Mouse (Mus musculus): ENCODE results near the gene Hpf1. TPM values are rescaled to one million over a fixed set of nuclear protein-coding genes. Genes with fewer than 3 reads are reported as not detected.

Hpf1 gene
- polyA plus RNA-seq, 1 experiment = 6.5 TPM

GRCm38 (mm10) chr8:60870231-60871193 is 19.7 kb upstream of the Hpf1 start:
- peak; percentile 22 for DNase-seq
- WGBS = 70% methylated on average over 13 of the region's 13 CpGs
- TF ChIP-seq POLR2A (IDR thresholded peaks at IDR 0.05; ENCODE audit: low read depth, low read length) = no peak
- TF ChIP-seq CTCF (conservative IDR thresholded peaks at IDR 0.05; ENCODE audit: insufficient read depth, insufficient read length, low read depth, low read length) = no peak

GRCm38 (mm10) chr8:60878617-60879016 is 11.6 kb upstream of the Hpf1 start:
- H3K4me1 ChIP-seq (ENCODE audit: control insufficient read depth, insufficient read depth, low read length) = no peaks in the 10 kb centered on the region
- H3K36me3 ChIP-seq (ENCODE audit: control insufficient read depth, insufficient read depth, low read length) = no peaks in the 10 kb centered on the region
- TF ChIP-seq POLR2A (IDR thresholded peaks at IDR 0.05; ENCODE audit: low read depth, low read length) (no peak), CTCF (conservative IDR thresholded peaks at IDR 0.05; ENCODE audit: insufficient read depth, insufficient read length, low read depth, low read length) (no peak)
- H3K4me3 ChIP-seq (ENCODE audit: insufficient read depth, low read depth, low read length) = no peak overlapping the region
- H3K27ac ChIP-seq (ENCODE audit: insufficient read depth, low read depth, low read length) = no peak overlapping the region
- DNase-seq = no peak
- no peaks in the 10 kb centered on the region for H3K27me3 ChIP-seq (replicated peaks; ENCODE audit: control insufficient read depth, insufficient read depth, low read length)
- WGBS = 83% methylated on average over 2 of the region's 2 CpGs

More at GRCm38 (mm10) chr8:60870231-60871193, 19.7 kb upstream of the Hpf1 start:
- no peaks in the 10 kb centered on the region for H3K36me3 ChIP-seq (ENCODE audit: control insufficient read depth, insufficient read depth, low read length)
- no peaks in the 10 kb centered on the region for H3K27me3 ChIP-seq (replicated peaks; ENCODE audit: control insufficient read depth, insufficient read depth, low read length)
- no peak overlapping the region; the same call in 1 of the 2 replicates for H3K27ac ChIP-seq (ENCODE audit: insufficient read depth, low read depth, low read length)
- H3K4me3 ChIP-seq (ENCODE audit: insufficient read depth, low read depth, low read length) = no peak overlapping the region
- H3K4me1 ChIP-seq (ENCODE audit: control insufficient read depth, insufficient read depth, low read length) = peaks cover 11% of the 10 kb centered on the region

DNA sequence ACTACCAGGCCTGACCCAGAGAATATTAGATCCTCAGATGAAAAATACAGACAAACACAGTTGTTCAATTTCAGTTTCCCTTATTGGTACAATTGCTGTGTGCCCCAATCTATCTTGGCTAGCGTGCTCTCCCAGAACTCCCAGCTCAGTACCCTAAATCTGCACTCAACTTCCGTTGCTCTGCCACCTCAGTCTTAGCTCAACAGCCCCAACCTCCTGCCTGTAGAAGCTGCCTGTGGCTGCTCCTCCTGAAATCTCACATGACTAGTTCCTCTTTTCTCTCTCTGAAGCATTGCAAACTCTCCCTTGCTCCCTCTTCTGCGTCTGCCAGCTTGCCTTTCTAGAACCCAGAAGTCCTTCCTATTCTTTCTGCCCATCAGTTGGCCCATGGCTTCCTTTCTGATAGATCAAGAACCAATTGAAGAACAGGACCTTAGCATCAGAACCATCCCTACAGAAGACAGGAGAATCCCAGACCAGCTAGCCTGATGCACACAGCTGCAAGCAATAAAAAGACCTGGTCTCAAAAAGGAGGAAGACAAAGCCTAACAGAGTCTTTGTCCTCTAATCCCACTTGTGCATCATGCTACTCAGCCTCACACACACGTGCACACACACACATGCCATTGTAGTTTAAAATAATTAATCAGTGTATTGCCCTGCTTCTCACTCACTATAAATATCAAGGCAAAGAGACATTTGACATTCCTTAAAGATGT is 6.6 kb upstream of the Hpf1 start:
- H3K4me3 ChIP-seq (ENCODE audit: insufficient read depth, low read depth, low read length) = no peak overlapping the region
- no peak for TF ChIP-seq POLR2A (IDR thresholded peaks at IDR 0.05; ENCODE audit: low read depth, low read length)
- no peak for TF ChIP-seq CTCF (conservative IDR thresholded peaks at IDR 0.05; ENCODE audit: insufficient read depth, insufficient read length, low read depth, low read length)
- 78% methylated on average over 4 of the region's 4 CpGs for WGBS
- no peak overlapping the region for H3K27ac ChIP-seq (ENCODE audit: insufficient read depth, low read depth, low read length)
- H3K27me3 ChIP-seq (replicated peaks; ENCODE audit: control insufficient read depth, insufficient read depth, low read length) = no peaks in the 10 kb centered on the region
- H3K36me3 ChIP-seq (ENCODE audit: control insufficient read depth, insufficient read depth, low read length) = no peaks in the 10 kb centered on the region
- no peak for DNase-seq
- no peaks in the 10 kb centered on the region for H3K4me1 ChIP-seq (ENCODE audit: control insufficient read depth, insufficient read depth, low read length)

GRCm38 (mm10) chr8:60886736-60887135 is 3.5 kb upstream of the Hpf1 start:
- 56% methylated on average over 6 of the region's 6 CpGs for WGBS
- peak; percentile 26 for DNase-seq
- Histone ChIP-seq H3K4me1 (ENCODE audit: control insufficient read depth, insufficient read depth, low read length) (peaks cover 8% of the 10 kb centered on the region; the same call in 1 of the 2 replicates), H3K4me3 (ENCODE audit: insufficient read depth, low read depth, low read length) (no peak overlapping the region), H3K27me3 (replicated peaks; ENCODE audit: control insufficient read depth, insufficient read depth, low read length) (no peaks in the 10 kb centered on the region), H3K36me3 (ENCODE audit: control insufficient read depth, insufficient read depth, low read length) (no peaks in the 10 kb centered on the region), H3K27ac (ENCODE audit: insufficient read depth, low read depth, low read length) (no peak overlapping the region)
- no peak for TF ChIP-seq POLR2A (IDR thresholded peaks at IDR 0.05; ENCODE audit: low read depth, low read length)
- no peak for TF ChIP-seq CTCF (conservative IDR thresholded peaks at IDR 0.05; ENCODE audit: insufficient read depth, insufficient read length, low read depth, low read length)

GRCm38 (mm10) chr8:60889131-60889842 is 931 bp upstream of the Hpf1 start:
- H3K27ac ChIP-seq (ENCODE audit: insufficient read depth, low read depth, low read length) = no peak overlapping the region
- peaks cover 8% of the 10 kb centered on the region; the same call in 1 of the 2 replicates for H3K4me1 ChIP-seq (ENCODE audit: control insufficient read depth, insufficient read depth, low read length)
- H3K4me3 ChIP-seq (ENCODE audit: insufficient read depth, low read depth, low read length) = no peak overlapping the region
- WGBS = 80% methylated on average over 11 of the region's 11 CpGs
- TF ChIP-seq POLR2A (IDR thresholded peaks at IDR 0.05; ENCODE audit: low read depth, low read length) (no peak), CTCF (conservative IDR thresholded peaks at IDR 0.05; ENCODE audit: insufficient read depth, insufficient read length, low read depth, low read length) (no peak)
- H3K27me3 ChIP-seq (replicated peaks; ENCODE audit: control insufficient read depth, insufficient read depth, low read length) = no peaks in the 10 kb centered on the region
- H3K36me3 ChIP-seq (ENCODE audit: control insufficient read depth, insufficient read depth, low read length) = no peaks in the 10 kb centered on the region
- no peak for DNase-seq

DNA sequence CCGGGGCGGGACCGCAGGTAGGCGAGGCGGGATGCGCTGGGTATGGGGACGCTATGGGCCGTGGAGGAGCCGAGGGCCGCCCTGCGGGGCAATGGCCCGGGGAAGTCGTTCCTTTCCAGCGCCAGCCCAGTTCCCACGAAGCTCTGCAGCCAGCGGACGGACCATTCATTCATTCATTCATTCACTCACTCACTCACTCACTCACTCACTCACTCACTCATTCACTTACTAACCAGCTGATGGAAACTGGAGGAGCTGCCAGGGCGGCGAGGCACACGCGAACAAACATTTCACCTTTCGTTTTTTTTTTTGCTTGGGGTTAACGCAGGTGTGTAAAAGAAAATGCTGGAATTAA is 279 bp downstream of the Hpf1 start:
- Histone ChIP-seq H3K27ac (ENCODE audit: insufficient read depth, low read depth, low read length) (no peak overlapping the region), H3K4me3 (ENCODE audit: insufficient read depth, low read depth, low read length) (peak overlapping the region; percentile 96), H3K4me1 (ENCODE audit: control insufficient read depth, insufficient read depth, low read length) (peaks cover 8% of the 10 kb centered on the region; the same call in 1 of the 2 replicates), H3K36me3 (ENCODE audit: control insufficient read depth, insufficient read depth, low read length) (no peaks in the 10 kb centered on the region), H3K27me3 (replicated peaks; ENCODE audit: control insufficient read depth, insufficient read depth, low read length) (no peaks in the 10 kb centered on the region)
- TF ChIP-seq CTCF (conservative IDR thresholded peaks at IDR 0.05; ENCODE audit: insufficient read depth, insufficient read length, low read depth, low read length) (no peak), POLR2A (IDR thresholded peaks at IDR 0.05; ENCODE audit: low read depth, low read length) (no peak)
- DNase-seq = no peak
- under 1% methylated on average over 23 of the region's 23 CpGs for WGBS

All from kidney, adult 2 months (tissue).